ENCODE assay signal across 18 mouse cellular contexts in genomic region chr3:128298110-128298509, GRCm38 (mm10).
A peak's percentile ranks its signal among the peaks of the same experiment; 100 is the strongest.
DNase-seq lines count a peak whose midpoint lies in the region; ATAC-seq and TF ChIP-seq lines count a peak whose summit lies in the region.
"Had no signal": no experiment of that assay in that cellular context is flagged by ENCODE, and none has a peak within 500 bp of the region (broad histone marks: within the 10 kb centered on the region; RNA-seq: fewer than 3 reads in every experiment).

No protein-coding gene starts in this region.

- ATAC-seq in heart, embryonic 12.5 days (ENCODE audit: insufficient number of reproducible peaks, low FRiP score), result no peak
- ATAC-seq in lung, embryonic 16.5 days (ENCODE audit: low read depth), result no peak
- ATAC-seq: forebrain, embryonic 15.5 days; hindbrain, postnatal 0 days had no signal

- H3K4me1 ChIP-seq in heart, embryonic 12.5 days (replicated peaks), result peaks cover 10% of the 10 kb centered on the region
- no peaks in the 10 kb centered on the region for H3K4me1 ChIP-seq in lung, embryonic 16.5 days (replicated peaks; ENCODE audit: control insufficient read depth, insufficient read depth, low read length)
- H3K4me1 ChIP-seq in embryonic fibroblast, embryonic 13.5 days (ENCODE audit: control insufficient read depth, insufficient read depth, low read length), result no peaks in the 10 kb centered on the region
- H3K4me1 ChIP-seq in forebrain, embryonic 10.5 days, result no peaks in the 10 kb centered on the region
- H3K4me1 ChIP-seq: forebrain, embryonic 15.5 days; hindbrain, embryonic 13.5 days had no signal

- H3K36me3 ChIP-seq in heart, embryonic 12.5 days, result no peaks in the 10 kb centered on the region
- no peaks in the 10 kb centered on the region for H3K36me3 ChIP-seq in lung, embryonic 16.5 days (ENCODE audit: control insufficient read depth, insufficient read depth, low read length)
- H3K36me3 ChIP-seq in forebrain, embryonic 10.5 days (replicated peaks), result no peaks in the 10 kb centered on the region
- H3K36me3 ChIP-seq: forebrain, embryonic 15.5 days; hindbrain, embryonic 13.5 days had no signal

- WGBS in heart, embryonic 12.5 days, result 16% methylated on average over 9 of the region's 9 CpGs
- WGBS in lung, embryonic 16.5 days, result 47% methylated on average over 9 of the region's 9 CpGs
- 86% methylated on average over 9 of the region's 9 CpGs for WGBS in forebrain, embryonic 10.5 days

- no peak for DNase-seq in heart, postnatal 25 days (ENCODE audit: low spot score)
- no peak for DNase-seq in lung, postnatal 25 days (ENCODE audit: low spot score)
- no peak for DNase-seq in forebrain, embryonic 10.5 days (ENCODE audit: extremely low spot score, low spot score)
- DNase-seq in cerebellum, adult 11-12 months, result no peak
- DNase-seq: adrenal gland, adult 8-10 months; adrenal gland, postnatal 36 days; cerebellum, adult 8-10 months; cerebellum, postnatal 14 days; gastrocnemius, postnatal 36 days; kidney, adult 11 months; kidney, adult 9 months had no signal

- intact Hi-C loops in heart, postnatal 25 days (cut with DNase I), result no loop called here

- peaks cover 8% of the 10 kb centered on the region; the same call in 1 of the 2 replicates for H3K9me3 ChIP-seq in heart, embryonic 12.5 days (replicated peaks)
- no peaks in the 10 kb centered on the region for H3K9me3 ChIP-seq in lung, embryonic 16.5 days (ENCODE audit: control insufficient read depth, low read length)
- no peaks in the 10 kb centered on the region for H3K9me3 ChIP-seq in forebrain, embryonic 10.5 days
- H3K9me3 ChIP-seq: forebrain, embryonic 15.5 days had no signal

- H3K27me3 ChIP-seq in heart, embryonic 12.5 days (replicated peaks), result no peaks in the 10 kb centered on the region
- H3K27me3 ChIP-seq in lung, embryonic 16.5 days (ENCODE audit: control insufficient read depth, insufficient read depth, low read depth, low read length), result no peaks in the 10 kb centered on the region
- H3K27me3 ChIP-seq in forebrain, embryonic 10.5 days (ENCODE audit: poor library complexity, severe bottlenecking), result no peaks in the 10 kb centered on the region
- H3K27me3 ChIP-seq: forebrain, embryonic 15.5 days; hindbrain, embryonic 13.5 days had no signal

- H3K27ac ChIP-seq in heart, embryonic 12.5 days (ENCODE audit: poor library complexity, severe bottlenecking), result no peak overlapping the region
- no peak overlapping the region for H3K27ac ChIP-seq in lung, embryonic 16.5 days (ENCODE audit: low read length)
- H3K27ac ChIP-seq in embryonic fibroblast, embryonic 13.5 days (ENCODE audit: insufficient read depth, low read length), result peak overlapping the region; percentile 37; the same call in 1 of the 2 replicates
- no peak overlapping the region for H3K27ac ChIP-seq in forebrain, embryonic 10.5 days
- H3K27ac ChIP-seq: forebrain, embryonic 15.5 days; hindbrain, embryonic 13.5 days; hindbrain, postnatal 0 days; kidney, postnatal 0 days had no signal

- no peak for TF ChIP-seq POLR2A in embryonic fibroblast, embryonic 13.5 days (IDR thresholded peaks at IDR 0.05; ENCODE audit: low read depth, low read length)

- no peak for TF ChIP-seq CTCF in embryonic fibroblast, embryonic 13.5 days (IDR thresholded peaks at IDR 0.05; ENCODE audit: borderline replicate concordance, insufficient read depth, low read length)

- H3K4me2 ChIP-seq in heart, embryonic 12.5 days, result peak overlapping the region; percentile 37
- H3K4me2 ChIP-seq in lung, embryonic 16.5 days (ENCODE audit: low read depth, low read length), result 0 out of 2 replicates have a peak overlapping the region, but pooled peaks have one; percentile 1
- H3K4me2 ChIP-seq: forebrain, embryonic 15.5 days; hindbrain, embryonic 13.5 days had no signal

- H3K9ac ChIP-seq in heart, embryonic 12.5 days, result no peak overlapping the region
- no peak overlapping the region for H3K9ac ChIP-seq in lung, embryonic 16.5 days (ENCODE audit: low read length)
- H3K9ac ChIP-seq: forebrain, embryonic 15.5 days; hindbrain, embryonic 13.5 days had no signal

- H3K4me3 ChIP-seq in heart, embryonic 12.5 days, result no peak overlapping the region
- no peak overlapping the region for H3K4me3 ChIP-seq in lung, embryonic 16.5 days (ENCODE audit: low read length)
- no peak overlapping the region for H3K4me3 ChIP-seq in embryonic fibroblast, embryonic 13.5 days (ENCODE audit: insufficient read depth, low read length)
- H3K4me3 ChIP-seq in forebrain, embryonic 10.5 days, result no peak overlapping the region
- H3K4me3 ChIP-seq: forebrain, embryonic 15.5 days; hindbrain, embryonic 13.5 days had no signal
